Mouse (Mus musculus) forelimb bud, embryonic 11.5 days (tissue): ENCODE data around the gene Zfp697.

Experiments
- DNase-seq: peaks from one replicate; pipeline ENCODE4 v3.0.0-alpha.2; 2012; ENCODE audit warnings: low read depth, low spot score

Zfp697 gene

GRCm38 (mm10) chr3:98382246-98382939, at the start of gene Zfp697:
Gene Zfp697 (plus strand): TSS chr3:98382461.
- peak; percentile 78 for DNase-seq

GRCm38 (mm10) chr3:98334010-98334409, 48.3 kb upstream of the Zfp697 start:
- no peak for DNase-seq

- no peak for DNase-seq
Observed at GRCm38 (mm10) chr3:98335331-98335730, 46.9 kb upstream of the Zfp697 start.

- DNase-seq = no peak
Observed at GRCm38 (mm10) chr3:98335886-98336285, 46.4 kb upstream of the Zfp697 start.

GRCm38 (mm10) chr3:98336661-98337654, 45.3 kb upstream of the Zfp697 start:
- peak; percentile 60 for DNase-seq

- DNase-seq = peak; percentile 64
Observed at GRCm38 (mm10) chr3:98338584-98339041, 43.6 kb upstream of the Zfp697 start.

GRCm38 (mm10) chr3:98339097-98339705, 43.1 kb upstream of the Zfp697 start:
- DNase-seq = peak; percentile 33

- peak; percentile 89 for DNase-seq
Observed at GRCm38 (mm10) chr3:98339706-98340109, 42.6 kb upstream of the Zfp697 start, which contains the start of gene Phgdh. Gene Phgdh (minus strand): TSS chr3:98339990.

- DNase-seq = no peak
Observed at GRCm38 (mm10) chr3:98340818-98341594, 41.3 kb upstream of the Zfp697 start.

GRCm38 (mm10) chr3:98343235-98343634, 39.0 kb upstream of the Zfp697 start:
- no peak for DNase-seq

- DNase-seq = no peak
Observed at GRCm38 (mm10) chr3:98348106-98348505, 34.2 kb upstream of the Zfp697 start.

- no peak for DNase-seq
Observed at GRCm38 (mm10) chr3:98348705-98349104, 33.6 kb upstream of the Zfp697 start.

GRCm38 (mm10) chr3:98353892-98354291, 28.4 kb upstream of the Zfp697 start:
- DNase-seq = peak; percentile 72

- DNase-seq = peak; percentile 36
Observed at GRCm38 (mm10) chr3:98355344-98356025, 26.8 kb upstream of the Zfp697 start.

- DNase-seq = no peak
Observed at GRCm38 (mm10) chr3:98356026-98356365, 26.3 kb upstream of the Zfp697 start.

GRCm38 (mm10) chr3:98356632-98357370, 25.5 kb upstream of the Zfp697 start:
- no peak for DNase-seq

- DNase-seq = no peak
Observed at GRCm38 (mm10) chr3:98362753-98363152, 19.5 kb upstream of the Zfp697 start.

GRCm38 (mm10) chr3:98366086-98366485, 16.2 kb upstream of the Zfp697 start:
- no peak for DNase-seq

- no peak for DNase-seq
Observed at GRCm38 (mm10) chr3:98366823-98367222, 15.4 kb upstream of the Zfp697 start.

- no peak for DNase-seq
Observed at GRCm38 (mm10) chr3:98368283-98368682, 14.0 kb upstream of the Zfp697 start.
